Mouse (Mus musculus) ES-E14 (cell line): ENCODE results near the gene Lsm3.

ENCODE experiments used
- HCFC1 ChIP-seq: IDR thresholded peaks from 2 replicates; pipeline ENCODE4 v1.6.1; 2012; ENCODE audit warnings: low read length, inconsistent platforms, borderline replicate concordance; ENCODE audit not compliant: insufficient read depth
- MAFK ChIP-seq: IDR thresholded peaks from 2 replicates; pipeline ENCODE4 v1.6.1; 2014; ENCODE audit warnings: mild to moderate bottlenecking, low read depth, low read length, inconsistent platforms; ENCODE audit not compliant: insufficient read depth
- ZNF384 ChIP-seq: IDR thresholded peaks from 2 replicates; pipeline ENCODE4 v1.6.1; 2012; ENCODE audit warnings: low read depth, low read length, inconsistent platforms

DNA sequence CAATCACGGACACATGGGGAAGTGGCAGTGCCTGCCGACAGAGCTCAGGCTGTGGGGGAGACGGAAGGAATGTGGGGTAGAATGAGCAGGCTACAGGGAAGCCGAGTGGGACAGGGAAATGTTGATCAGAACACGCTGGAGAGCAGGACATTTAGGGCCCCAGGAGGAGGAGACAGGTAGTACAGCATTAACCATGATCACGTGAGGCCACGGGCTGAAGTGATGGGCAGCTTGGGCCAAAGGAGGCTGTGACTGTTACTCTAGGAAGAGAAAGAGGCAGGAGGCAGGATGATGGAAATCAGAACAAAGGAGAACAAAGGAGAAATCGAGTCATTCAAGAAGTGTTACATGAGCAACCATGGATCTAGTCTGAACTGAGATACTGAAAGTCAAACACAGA lies 21.2 kb upstream of the Lsm3 start:
- no peak for TF ChIP-seq ZNF384
- no peak for TF ChIP-seq HCFC1
- no peak for TF ChIP-seq MAFK
